Mouse (Mus musculus) brain, adult 2 months (tissue): ENCODE results near the gene Arl4c.
"Not testable (repeated sequence)": the region's sequence is repeated elsewhere in the genome, so short reads cannot be mapped to it uniquely, and the experiment has no call there.

Experiments used
- DNase-seq: peaks from one replicate; pipeline ENCODE4 v3.0.0; 2011; ENCODE audit warnings: low read depth, low spot score

Arl4c gene

GRCm38 (mm10) chr1:88655473-88656095, 46.4 kb downstream of the Arl4c start:
- no peak for DNase-seq

DNA sequence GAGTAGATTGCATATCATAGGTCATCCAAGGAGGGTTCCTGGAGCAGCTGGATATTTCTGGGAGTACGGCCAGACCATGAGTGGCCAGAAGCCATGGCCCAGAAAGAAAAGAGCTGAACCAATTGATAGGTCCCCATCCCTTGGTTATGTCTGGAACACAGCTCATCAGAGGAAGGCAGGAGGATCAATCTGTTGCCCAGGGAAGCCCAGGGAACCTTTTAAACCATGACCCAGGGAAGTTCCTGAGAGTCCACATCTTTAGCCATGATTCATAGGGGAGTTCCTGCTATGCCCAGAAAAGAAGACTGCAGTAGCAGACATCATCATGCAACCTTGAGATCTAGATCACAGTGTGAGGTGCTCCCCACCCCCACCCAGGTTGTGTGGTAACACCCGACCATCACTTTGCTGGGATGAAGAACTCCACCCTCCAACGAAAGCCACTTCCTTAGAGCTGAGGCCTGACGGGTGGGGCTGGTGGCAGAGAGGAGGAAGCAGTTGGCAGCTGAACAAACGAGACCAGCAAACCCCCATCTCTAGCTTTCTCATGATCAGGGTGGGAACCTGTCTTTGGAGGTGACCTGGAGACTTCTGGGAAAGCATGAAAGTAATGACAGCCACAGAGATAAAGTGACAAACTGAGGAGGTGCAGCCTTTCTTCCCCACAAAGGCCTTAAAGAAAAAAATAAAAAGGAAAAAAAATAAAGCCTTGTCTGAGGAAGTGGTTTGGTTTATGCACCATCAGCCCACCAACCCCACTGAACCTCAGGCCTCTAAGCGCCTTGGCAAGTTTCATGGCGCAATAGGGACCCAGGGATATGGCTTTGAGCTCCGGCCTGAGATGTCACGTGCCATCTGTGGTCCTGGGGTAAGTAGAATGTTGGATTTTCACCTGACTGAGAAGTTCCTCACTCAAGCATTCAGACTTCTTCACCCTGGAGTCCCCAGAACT, 47.2 kb downstream of the Arl4c start:
- no peak for DNase-seq

GRCm38 (mm10) chr1:88653614-88654520, 48.2 kb downstream of the Arl4c start:
- DNase-seq = peak; percentile 54

DNA sequence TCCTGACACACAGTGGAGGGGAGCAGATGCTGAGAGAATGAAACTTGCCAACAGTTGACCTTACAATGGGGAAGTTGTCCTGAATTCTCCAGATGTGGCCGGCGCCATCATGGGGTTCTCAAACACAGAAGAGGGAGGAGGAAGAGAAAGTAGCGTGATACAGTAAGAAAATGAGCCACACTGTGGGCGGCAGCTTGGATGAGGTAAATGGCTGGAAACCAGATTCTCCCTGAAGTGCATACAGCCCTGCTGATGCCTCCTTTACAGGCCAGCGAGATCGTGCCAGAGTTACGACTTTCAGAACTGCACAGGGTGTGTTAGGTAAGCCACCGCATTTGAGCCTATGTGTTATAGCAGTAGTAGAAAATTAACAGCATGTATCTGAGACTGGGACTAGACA, 49.3 kb downstream of the Arl4c start:
- no peak for DNase-seq

GRCm38 (mm10) chr1:88651668-88652067, 50.4 kb downstream of the Arl4c start:
- DNase-seq = no peak

GRCm38 (mm10) chr1:88648742-88649141, 53.3 kb downstream of the Arl4c start:
- no peak for DNase-seq

- DNase-seq = no peak
Observed at GRCm38 (mm10) chr1:88645599-88646119, 56.4 kb downstream of the Arl4c start.

DNA sequence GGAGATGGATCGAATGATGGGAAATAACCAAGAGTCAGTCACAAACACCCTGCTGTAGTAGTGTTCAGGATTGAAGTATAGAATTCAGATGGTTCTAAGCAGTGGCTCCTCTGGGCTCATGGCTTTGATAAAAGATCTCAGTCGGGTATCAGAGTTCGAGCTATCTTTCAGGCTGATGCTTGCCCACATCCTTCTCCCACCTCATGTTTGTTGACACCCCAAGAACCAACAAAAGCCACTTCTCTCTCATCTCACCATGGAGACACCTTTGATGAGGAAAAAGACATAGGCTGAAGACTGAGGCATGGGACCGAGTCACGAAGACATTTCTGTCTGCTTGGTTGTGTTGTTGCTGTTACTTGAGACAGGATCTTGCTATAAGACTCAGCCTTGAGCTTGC, 57.6 kb downstream of the Arl4c start:
- no peak for DNase-seq

- DNase-seq = no peak
Observed at GRCm38 (mm10) chr1:88643181-88643823, 58.7 kb downstream of the Arl4c start.

GRCm38 (mm10) chr1:88642735-88643134, 59.3 kb downstream of the Arl4c start:
- DNase-seq = no peak

- no peak for DNase-seq
Observed at GRCm38 (mm10) chr1:88641678-88642215, 60.3 kb downstream of the Arl4c start.

DNA sequence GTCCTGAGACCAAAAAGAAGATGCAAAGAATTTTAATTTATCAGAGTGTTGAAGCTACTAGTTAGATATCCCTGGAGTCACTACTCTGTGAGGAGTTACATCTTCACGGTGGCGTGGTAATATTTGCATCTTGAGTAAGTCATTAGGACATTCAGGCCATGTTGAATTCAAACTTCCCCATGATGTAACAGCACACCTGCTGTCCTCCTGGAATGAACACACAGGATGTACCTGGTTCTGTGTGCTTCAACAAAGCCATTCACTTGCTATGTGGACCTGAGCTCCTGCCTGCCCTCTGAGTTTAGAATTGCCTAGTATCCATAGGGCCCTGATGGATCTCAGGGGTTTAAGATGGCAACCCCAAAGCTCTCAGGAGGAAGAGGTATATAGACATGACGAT, 60.8 kb downstream of the Arl4c start:
- no peak for DNase-seq

- no peak for DNase-seq
Observed at GRCm38 (mm10) chr1:88639432-88640281, 62.4 kb downstream of the Arl4c start.

DNA sequence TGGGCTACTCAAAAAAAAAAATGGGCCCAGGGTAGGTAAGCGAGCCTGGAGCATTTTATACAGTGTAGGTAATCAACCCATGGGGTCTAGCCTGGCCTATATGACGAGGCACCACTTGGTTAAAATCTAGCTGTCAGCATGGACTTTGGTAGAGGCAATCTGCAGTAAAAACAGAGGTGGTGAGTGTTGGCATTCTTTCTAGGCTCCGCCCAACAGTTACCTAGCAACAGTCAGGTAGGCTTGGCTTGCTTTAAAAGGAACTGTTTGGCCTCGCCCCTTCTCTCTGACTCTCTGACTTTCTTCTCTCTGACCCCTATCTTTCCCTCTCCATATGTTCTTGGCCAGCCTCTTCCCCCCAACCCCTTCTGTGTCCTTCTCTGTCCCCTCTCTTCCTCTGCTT, 63.4 kb downstream of the Arl4c start:
- no peak for DNase-seq

DNA sequence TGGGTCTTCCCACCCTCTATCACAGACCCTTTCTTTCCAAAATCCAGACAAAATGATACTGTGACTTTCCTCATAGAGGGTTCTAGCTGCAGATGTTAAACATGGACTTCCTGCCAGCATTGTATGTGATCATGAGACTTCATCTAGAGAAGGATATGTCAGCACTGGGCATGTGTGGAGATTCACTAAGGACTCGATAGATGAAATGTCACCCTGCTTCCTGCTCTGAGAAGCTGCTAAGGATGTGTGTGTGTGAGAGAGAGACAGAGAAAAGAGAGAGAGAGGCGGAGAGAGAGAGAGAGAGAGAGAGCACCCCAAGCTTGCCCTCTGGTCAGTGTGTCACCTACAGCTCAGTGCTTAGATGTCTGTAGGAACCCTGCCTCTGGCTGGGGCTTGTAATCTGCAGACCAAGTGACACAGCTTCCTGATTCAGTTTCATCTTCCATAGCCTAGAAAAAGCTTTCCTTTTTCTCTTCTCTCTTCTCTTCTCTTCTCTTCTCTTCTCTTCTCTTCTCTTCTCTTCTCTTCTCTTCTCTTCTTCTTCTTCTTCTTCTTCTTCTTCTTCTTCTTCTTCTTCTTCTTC, 65.4 kb downstream of the Arl4c start:
- not testable (repeated sequence) for DNase-seq

- DNase-seq = no peak
Observed at GRCm38 (mm10) chr1:88635659-88636058, 66.4 kb downstream of the Arl4c start.

- no peak for DNase-seq
Observed at GRCm38 (mm10) chr1:88632851-88633250, 69.2 kb downstream of the Arl4c start.

DNA sequence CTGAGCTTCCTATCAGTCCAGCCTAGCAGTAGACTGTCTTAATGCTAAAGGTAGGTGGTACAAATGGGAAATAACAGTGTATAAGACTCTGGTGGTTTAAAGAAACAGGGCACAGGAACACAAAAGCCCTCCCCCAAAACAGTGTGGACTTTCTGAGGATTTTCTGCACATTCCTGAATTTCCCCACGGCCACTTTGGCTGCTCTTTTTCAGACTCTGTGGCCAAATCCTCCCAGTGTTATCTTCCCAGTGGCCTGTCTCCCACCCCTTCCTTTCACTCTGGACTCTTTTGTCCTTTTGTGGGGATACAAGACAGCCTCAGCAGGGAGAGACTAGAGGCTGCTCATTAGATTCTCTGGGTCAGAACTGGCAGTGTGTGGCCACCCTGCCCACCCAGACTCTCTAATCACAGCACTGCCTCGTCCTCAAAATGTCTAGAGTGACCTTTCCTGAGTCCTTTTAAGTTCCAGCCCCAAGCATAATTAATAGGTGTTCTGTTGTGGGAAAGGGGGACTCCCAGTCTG, 72.0 kb downstream of the Arl4c start:
- DNase-seq = no peak

- DNase-seq = no peak
Observed at GRCm38 (mm10) chr1:88625190-88625589, 76.8 kb downstream of the Arl4c start.
